Mouse (Mus musculus): ENCODE measurements around the gene Lgals3. TPM values are rescaled to one million over a fixed set of nuclear protein-coding genes. Genes with fewer than 3 reads are reported as not detected.

The Lgals3 gene
- polyA plus RNA-seq, 1 experiment: 1,338 TPM

- TF ChIP-seq CEBPB (IDR thresholded peaks at IDR 0.05; ENCODE audit: low read depth): no peak
- TF ChIP-seq FOSL1 (IDR thresholded peaks at IDR 0.05; ENCODE audit: insufficient read depth, low read length, poor library complexity, severe bottlenecking): no peak
- TF ChIP-seq MYOG (IDR thresholded peaks at IDR 0.05; ENCODE audit: control insufficient read depth, extremely low read depth, insufficient read length): no peak
- TF ChIP-seq MAX (IDR thresholded peaks at IDR 0.05): no peak
- Histone ChIP-seq H3ac (ENCODE audit: control insufficient read depth, insufficient read length, low read depth) (no peak overlapping the region), H3K79me3 (ENCODE audit: low read depth) (peaks cover 17% of the 10 kb centered on the region), H3K4me3 (ENCODE audit: insufficient read depth, poor library complexity, severe bottlenecking) (no peak overlapping the region), H3K79me2 (ENCODE audit: control insufficient read depth, insufficient read depth) (peaks cover 33% of the 10 kb centered on the region), H3K27me3 (ENCODE audit: control insufficient read depth, insufficient read depth, insufficient read length) (no peaks in the 10 kb centered on the region), H3K36me3 (ENCODE audit: control insufficient read depth, insufficient read depth) (peaks cover 28% of the 10 kb centered on the region)
Measured at GRCm38 (mm10) chr14:47419034-47419625, 51.6 kb downstream of the Lgals3 start.

- Histone ChIP-seq H3K4me3 (ENCODE audit: insufficient read depth, poor library complexity, severe bottlenecking) (no peak overlapping the region), H3K36me3 (ENCODE audit: control insufficient read depth, insufficient read depth) (peaks cover 21% of the 10 kb centered on the region), H3ac (ENCODE audit: control insufficient read depth, insufficient read length, low read depth) (no peak overlapping the region), H3K27me3 (ENCODE audit: control insufficient read depth, insufficient read depth, insufficient read length) (no peaks in the 10 kb centered on the region), H3K79me3 (ENCODE audit: low read depth) (peaks cover 17% of the 10 kb centered on the region), H3K79me2 (ENCODE audit: control insufficient read depth, insufficient read depth) (peaks cover 29% of the 10 kb centered on the region)
- TF ChIP-seq MYOG (IDR thresholded peaks at IDR 0.05; ENCODE audit: control insufficient read depth, extremely low read depth, insufficient read length) (no peak), CTCF (IDR thresholded peaks at IDR 0.05; ENCODE audit: control insufficient read depth, insufficient read depth, insufficient read length) (no peak), MYOD1 (IDR thresholded peaks at IDR 0.05; ENCODE audit: control insufficient read depth, insufficient read length, low read depth) (no peak), MAX (IDR thresholded peaks at IDR 0.05) (no peak), USF1 (IDR thresholded peaks at IDR 0.05; ENCODE audit: low read depth) (no peak), FOSL1 (IDR thresholded peaks at IDR 0.05; ENCODE audit: insufficient read depth, low read length, poor library complexity, severe bottlenecking) (no peak), CEBPB (IDR thresholded peaks at IDR 0.05; ENCODE audit: low read depth) (no peak)
Measured at GRCm38 (mm10) chr14:47419723-47420276, 52.2 kb downstream of the Lgals3 start.

- H3K79me2 ChIP-seq (ENCODE audit: control insufficient read depth, insufficient read depth): peaks cover 11% of the 10 kb centered on the region
- no peaks in the 10 kb centered on the region for H3K27me3 ChIP-seq (ENCODE audit: control insufficient read depth, insufficient read depth, insufficient read length)
- H3K4me3 ChIP-seq (ENCODE audit: insufficient read depth, poor library complexity, severe bottlenecking): no peak overlapping the region
- H3ac ChIP-seq (ENCODE audit: control insufficient read depth, insufficient read length, low read depth): no peak overlapping the region
- TF ChIP-seq USF1 (IDR thresholded peaks at IDR 0.05; ENCODE audit: low read depth): no peak
- TF ChIP-seq MAX (IDR thresholded peaks at IDR 0.05): no peak
- no peak for TF ChIP-seq MYOG (IDR thresholded peaks at IDR 0.05; ENCODE audit: control insufficient read depth, extremely low read depth, insufficient read length)
- no peak for TF ChIP-seq CEBPB (IDR thresholded peaks at IDR 0.05; ENCODE audit: low read depth)
- no peak for TF ChIP-seq MYOD1 (IDR thresholded peaks at IDR 0.05; ENCODE audit: control insufficient read depth, insufficient read length, low read depth)
- TF ChIP-seq FOSL1 (IDR thresholded peaks at IDR 0.05; ENCODE audit: insufficient read depth, low read length, poor library complexity, severe bottlenecking): no peak
- H3K36me3 ChIP-seq (ENCODE audit: control insufficient read depth, insufficient read depth): peaks cover 3% of the 10 kb centered on the region
- H3K79me3 ChIP-seq (ENCODE audit: low read depth): peaks cover 12% of the 10 kb centered on the region
Measured at GRCm38 (mm10) chr14:47421606-47422005, 54.1 kb downstream of the Lgals3 start.

- peaks cover 3% of the 10 kb centered on the region for H3K79me2 ChIP-seq (ENCODE audit: control insufficient read depth, insufficient read depth)
- H3K79me3 ChIP-seq (ENCODE audit: low read depth): peaks cover 3% of the 10 kb centered on the region
- TF ChIP-seq CEBPB (IDR thresholded peaks at IDR 0.05; ENCODE audit: low read depth) (no peak), MYOG (IDR thresholded peaks at IDR 0.05; ENCODE audit: control insufficient read depth, extremely low read depth, insufficient read length) (no peak), FOSL1 (IDR thresholded peaks at IDR 0.05; ENCODE audit: insufficient read depth, low read length, poor library complexity, severe bottlenecking) (no peak), MYOD1 (IDR thresholded peaks at IDR 0.05; ENCODE audit: control insufficient read depth, insufficient read length, low read depth) (no peak), CTCF (IDR thresholded peaks at IDR 0.05; ENCODE audit: control insufficient read depth, insufficient read depth, insufficient read length) (no peak), MAX (IDR thresholded peaks at IDR 0.05) (no peak), USF1 (IDR thresholded peaks at IDR 0.05; ENCODE audit: low read depth) (no peak)
- H3K4me3 ChIP-seq (ENCODE audit: insufficient read depth, poor library complexity, severe bottlenecking): no peak overlapping the region
- no peaks in the 10 kb centered on the region for H3K27me3 ChIP-seq (ENCODE audit: control insufficient read depth, insufficient read depth, insufficient read length)
- no peaks in the 10 kb centered on the region for H3K36me3 ChIP-seq (ENCODE audit: control insufficient read depth, insufficient read depth)
- no peak overlapping the region for H3ac ChIP-seq (ENCODE audit: control insufficient read depth, insufficient read length, low read depth)
Measured at GRCm38 (mm10) chr14:47422466-47422865, 54.9 kb downstream of the Lgals3 start.

- no peak overlapping the region for H3ac ChIP-seq (ENCODE audit: control insufficient read depth, insufficient read length, low read depth)
- H3K27me3 ChIP-seq (ENCODE audit: control insufficient read depth, insufficient read depth, insufficient read length): no peaks in the 10 kb centered on the region
- no peak overlapping the region for H3K4me3 ChIP-seq (ENCODE audit: insufficient read depth, poor library complexity, severe bottlenecking)
- H3K79me3 ChIP-seq (ENCODE audit: low read depth): no peaks in the 10 kb centered on the region
- no peaks in the 10 kb centered on the region for H3K79me2 ChIP-seq (ENCODE audit: control insufficient read depth, insufficient read depth)
- TF ChIP-seq MYOG (IDR thresholded peaks at IDR 0.05; ENCODE audit: control insufficient read depth, extremely low read depth, insufficient read length): no peak
- TF ChIP-seq MAX (IDR thresholded peaks at IDR 0.05): no peak
- no peak for TF ChIP-seq USF1 (IDR thresholded peaks at IDR 0.05; ENCODE audit: low read depth)
- no peak for TF ChIP-seq CEBPB (IDR thresholded peaks at IDR 0.05; ENCODE audit: low read depth)
- no peak for TF ChIP-seq MYOD1 (IDR thresholded peaks at IDR 0.05; ENCODE audit: control insufficient read depth, insufficient read length, low read depth)
- no peak for TF ChIP-seq CTCF (IDR thresholded peaks at IDR 0.05; ENCODE audit: control insufficient read depth, insufficient read depth, insufficient read length)
- no peak for TF ChIP-seq FOSL1 (IDR thresholded peaks at IDR 0.05; ENCODE audit: insufficient read depth, low read length, poor library complexity, severe bottlenecking)
- H3K36me3 ChIP-seq (ENCODE audit: control insufficient read depth, insufficient read depth): no peaks in the 10 kb centered on the region
Measured at GRCm38 (mm10) chr14:47432987-47433386, 65.4 kb downstream of the Lgals3 start.

Other genes starting within 250 kb of the Lgals3 start
- 9.6 TPM for gene Gch1, start 178.3 kb upstream of the Lgals3 start, polyA plus RNA-seq (2012; fragmentation: generic; extraction: Trizol)
- 12.4 TPM for gene Wdhd1, start 90.9 kb upstream of the Lgals3 start, polyA plus RNA-seq (2012; fragmentation: generic; extraction: Trizol)
- 3.0 TPM for gene Socs4, start 90.8 kb upstream of the Lgals3 start, polyA plus RNA-seq (2012; fragmentation: generic; extraction: Trizol)
- gene Mapk1ip1l, start 69.5 kb upstream of the Lgals3 start, polyA plus RNA-seq (2012; fragmentation: generic; extraction: Trizol): 42.8 TPM
- gene Dlgap5, start 50.7 kb downstream of the Lgals3 start, polyA plus RNA-seq (2012; fragmentation: generic; extraction: Trizol): 34.2 TPM
- gene Fbxo34, start 82.7 kb downstream of the Lgals3 start, polyA plus RNA-seq (2012; fragmentation: generic; extraction: Trizol): 11.9 TPM
- 3.3 TPM for gene Atg14, start 202.9 kb downstream of the Lgals3 start, polyA plus RNA-seq (2012; fragmentation: generic; extraction: Trizol)